Mouse (Mus musculus) bone marrow, adult 2 months (tissue): Measurements from ENCODE around the gene Lsamp.

ENCODE experiments used
- CTCF ChIP-seq: fragments of 200-500 bp; IDR thresholded peaks from 2 replicates; pipeline ENCODE4 v1.5.1; 2011; ENCODE audit warnings: low read length, control low read depth; ENCODE audit not compliant: control insufficient read depth, insufficient read depth
- POLR2A ChIP-seq: fragments of 200-500 bp; IDR thresholded peaks from 2 replicates; pipeline ENCODE4 v1.6.1; 2011; ENCODE audit warnings: low read depth, mild to moderate bottlenecking, control low read depth, low read length, borderline replicate concordance; ENCODE audit not compliant: control insufficient read depth

DNA sequence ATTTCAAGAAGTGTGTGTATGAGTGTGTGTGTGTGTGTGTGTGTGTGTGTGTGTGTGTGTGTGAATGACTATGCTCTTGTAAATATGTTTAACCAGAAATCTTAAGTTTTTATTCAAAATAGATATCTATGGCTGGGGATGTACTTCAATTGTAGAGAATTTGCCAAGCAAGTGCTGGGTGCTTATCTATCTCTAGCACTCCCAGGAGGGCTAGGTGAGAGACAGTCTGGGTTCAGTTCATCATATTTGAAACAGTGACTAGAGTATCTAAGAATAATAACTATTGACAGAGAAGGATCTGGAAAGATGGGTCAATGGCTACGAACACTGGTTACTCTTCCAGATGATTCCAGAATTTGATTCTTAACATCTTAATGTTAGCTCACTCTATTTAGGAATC, 2128.1 kb downstream of the Lsamp start:
- TF ChIP-seq POLR2A (no peak), CTCF (no peak)
